Mouse (Mus musculus): ENCODE measurements at regions not wholly inside any gene's neighbourhood (a gene's known extent, or its start where the extent isn't known, plus 50 kb on each side); places are given as distances from the start of the nearest gene placed in this dataset.

DNA sequence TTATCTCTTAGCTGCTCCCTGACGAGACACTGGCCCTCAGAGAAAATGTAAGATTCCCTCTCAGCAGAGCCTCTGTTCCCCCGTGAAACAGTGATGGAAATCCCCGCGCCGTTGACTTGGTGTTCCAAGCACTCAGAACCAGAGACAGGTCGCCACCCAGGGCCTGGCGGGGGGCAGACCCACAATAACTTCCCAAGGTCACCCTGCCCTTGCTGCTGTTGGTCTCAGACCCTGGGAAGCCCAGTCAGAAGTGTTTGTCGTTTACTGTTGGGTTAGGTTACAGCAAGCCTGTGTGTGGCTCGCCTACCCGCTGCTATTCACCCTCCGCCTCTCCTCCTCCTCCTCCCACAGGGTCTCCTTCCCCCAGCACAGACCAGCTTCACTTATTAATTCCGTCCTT, 154.2 kb upstream of the Eomes start:
- no peak for DNase-seq (ENCODE audit: low read depth in 2 of 2, low spot score in 2 of 2)

- DNase-seq (ENCODE audit: low read depth in 2 of 2, low spot score in 2 of 2), result no peak
These were observed 151.4 kb upstream of the Eomes start for GRCm38 (mm10) chr9:118326656-118327055.

GRCm38 (mm10) chr9:118327904-118328303, 150.1 kb upstream of the Eomes start:
- DNase-seq (ENCODE audit: low read depth in 2 of 2, low spot score in 2 of 2), result no peak

- no peak for DNase-seq (ENCODE audit: low read depth in 2 of 2, low spot score in 2 of 2)
These were observed 136.6 kb upstream of the Eomes start for GRCm38 (mm10) chr9:118341401-118341800.

DNA sequence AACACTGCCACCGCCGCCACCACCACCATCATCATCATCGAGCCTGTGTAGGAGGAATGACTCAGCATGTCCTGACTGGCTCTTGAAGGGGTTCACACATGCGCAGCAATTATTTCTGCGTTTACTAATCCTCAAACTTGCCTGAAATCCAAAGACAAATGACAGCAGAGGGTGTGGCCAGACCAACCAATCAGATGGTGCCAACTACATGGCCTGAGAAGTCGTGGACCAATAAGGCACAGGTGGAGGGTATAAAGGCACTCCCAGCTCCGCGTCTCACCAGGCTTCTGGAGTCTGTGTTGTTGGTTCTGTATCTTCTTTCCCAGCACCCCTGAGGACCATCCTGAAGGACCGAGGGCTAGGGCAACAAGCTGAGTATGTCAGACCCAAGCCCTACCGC, 123.1 kb upstream of the Eomes start:
- DNase-seq (ENCODE audit: low read depth in 2 of 2, low spot score in 2 of 2), result no peak

DNA sequence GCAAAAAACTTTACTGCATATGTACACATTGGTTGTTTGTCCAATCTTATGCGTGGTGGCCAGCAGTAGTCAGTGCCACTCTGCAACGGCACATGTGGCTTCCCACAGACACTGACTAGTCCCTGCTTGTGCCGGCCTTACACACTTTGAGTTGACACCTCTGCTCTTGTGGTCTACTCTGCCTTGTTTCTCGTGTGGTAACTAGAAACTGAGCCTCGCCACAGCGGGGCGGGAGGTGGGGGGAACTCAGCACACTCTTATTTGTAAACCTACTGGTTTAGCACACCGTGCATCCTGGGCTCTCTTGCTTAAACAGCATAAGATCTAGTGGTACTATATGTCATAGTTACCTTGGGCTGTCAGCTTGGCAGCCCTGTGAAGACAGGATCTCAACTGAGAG, 120.6 kb upstream of the Eomes start:
- peak; percentile 4 to 5 for DNase-seq (ENCODE audit: low read depth in 2 of 2, low spot score in 2 of 2)

DNA sequence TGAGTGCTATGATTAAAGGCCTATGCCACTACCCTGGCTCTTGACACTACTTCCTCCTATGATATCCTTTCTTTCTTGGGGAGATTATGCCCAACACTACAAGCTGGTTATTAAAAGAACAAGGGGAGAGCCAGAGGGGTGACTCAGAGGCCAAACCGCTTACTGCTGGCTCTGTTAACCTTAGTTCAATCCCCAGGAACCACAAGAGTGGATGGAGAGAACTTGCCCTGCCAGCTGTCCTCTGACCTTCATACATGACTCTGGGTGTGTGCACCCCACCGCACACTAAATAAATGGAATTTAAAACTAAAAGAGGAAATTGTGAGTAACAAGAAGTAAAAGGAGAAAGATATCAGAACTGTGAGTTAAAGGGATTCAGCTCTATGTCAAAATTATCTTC, 114.1 kb upstream of the Eomes start:
- DNase-seq (ENCODE audit: low read depth in 2 of 2, low spot score in 2 of 2), result no peak

GRCm38 (mm10) chr9:118365431-118365830, 112.6 kb upstream of the Eomes start:
- no peak for DNase-seq (ENCODE audit: low read depth in 2 of 2, low spot score in 2 of 2)

- no peak for DNase-seq (ENCODE audit: low read depth in 2 of 2, low spot score in 2 of 2)
These were observed 110.7 kb upstream of the Eomes start for GRCm38 (mm10) chr9:118367314-118367713.

DNA sequence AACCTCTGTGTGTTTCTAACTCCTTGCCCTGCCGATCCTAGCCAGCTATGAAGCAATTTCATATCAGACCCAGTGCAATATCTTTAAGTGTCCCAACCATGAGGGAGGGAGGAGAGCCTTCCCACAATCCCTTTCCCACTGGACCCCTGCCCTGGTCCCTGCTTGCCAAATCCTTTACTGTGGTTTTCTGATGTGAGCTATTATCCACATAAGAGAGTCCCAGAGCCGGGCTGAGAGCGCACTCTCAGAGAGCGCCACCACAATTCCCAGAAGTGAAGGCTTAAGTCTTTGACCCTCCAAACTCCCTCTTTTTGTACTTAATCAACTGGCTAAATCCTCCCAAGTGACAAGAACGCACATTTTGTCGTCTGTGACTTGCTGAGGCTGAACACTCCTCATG, 107.4 kb upstream of the Eomes start:
- DNase-seq (ENCODE audit: low read depth in 2 of 2, low spot score in 2 of 2), result no peak

DNA sequence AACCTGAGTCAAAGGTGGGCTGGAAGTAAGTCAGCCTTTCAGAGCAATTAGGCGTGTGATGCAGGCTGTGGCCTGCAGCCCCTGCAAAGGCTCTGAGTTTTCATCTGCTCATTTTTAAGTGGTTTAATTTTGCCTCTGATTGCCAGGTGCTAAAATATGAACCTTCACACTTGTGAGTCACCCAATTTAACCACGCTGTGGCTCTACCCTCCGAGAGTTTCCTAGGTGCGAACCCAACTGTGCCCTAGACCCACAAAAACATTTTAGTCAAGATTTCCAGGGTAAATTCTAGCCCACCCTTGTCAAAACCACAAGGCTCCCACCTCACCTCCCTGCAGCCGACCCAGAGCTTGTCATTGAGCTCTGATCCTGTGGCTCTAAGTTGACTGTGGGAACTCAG, 103.3 kb upstream of the Eomes start:
- no peak for DNase-seq (ENCODE audit: low read depth in 2 of 2, low spot score in 2 of 2)

DNA sequence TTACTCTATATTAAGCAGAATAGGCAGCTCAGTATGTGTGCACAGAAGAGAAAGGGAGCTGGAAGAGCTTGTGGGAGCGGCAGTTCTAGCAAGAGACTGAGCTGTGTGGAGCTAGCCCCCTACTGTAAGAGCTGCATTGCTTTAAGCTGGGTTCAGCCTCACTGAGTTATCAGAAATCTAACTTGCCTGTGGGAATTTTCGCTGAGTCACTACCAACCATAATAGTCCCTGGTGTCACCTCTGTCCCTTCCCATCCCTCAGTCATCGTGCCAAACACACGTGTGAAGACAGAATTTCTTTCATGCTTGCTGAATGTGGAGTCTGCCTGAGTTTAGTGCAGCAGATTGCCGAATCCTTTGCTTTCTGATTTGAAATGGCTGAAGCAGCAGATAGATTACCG, 99.0 kb upstream of the Eomes start:
- no peak for DNase-seq (ENCODE audit: low read depth in 2 of 2, low spot score in 2 of 2)

DNA sequence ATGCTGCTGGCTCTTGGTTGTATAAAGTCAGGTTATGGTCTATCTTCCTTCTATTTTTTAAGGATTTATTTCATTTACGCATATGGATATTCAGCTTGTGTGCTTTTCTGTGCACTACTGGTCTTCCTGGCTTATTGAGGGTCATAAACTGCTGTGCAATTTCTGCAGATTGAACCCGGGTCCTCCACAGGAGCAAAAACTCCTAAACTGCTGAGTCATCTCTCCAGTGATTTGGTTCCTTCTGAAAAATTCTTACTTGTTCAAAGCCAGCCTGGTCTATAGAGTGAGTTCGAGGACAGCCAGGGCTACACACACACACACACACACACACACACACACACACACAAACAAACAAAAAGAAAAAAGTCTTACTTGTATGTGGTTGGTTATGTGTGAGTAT, 95.5 kb upstream of the Eomes start:
- no peak for DNase-seq (ENCODE audit: low read depth in 2 of 2, low spot score in 2 of 2)

- no peak for DNase-seq (ENCODE audit: low read depth in 2 of 2, low spot score in 2 of 2)
These were observed 93.4 kb upstream of the Eomes start for GRCm38 (mm10) chr9:118384610-118385009.

DNA sequence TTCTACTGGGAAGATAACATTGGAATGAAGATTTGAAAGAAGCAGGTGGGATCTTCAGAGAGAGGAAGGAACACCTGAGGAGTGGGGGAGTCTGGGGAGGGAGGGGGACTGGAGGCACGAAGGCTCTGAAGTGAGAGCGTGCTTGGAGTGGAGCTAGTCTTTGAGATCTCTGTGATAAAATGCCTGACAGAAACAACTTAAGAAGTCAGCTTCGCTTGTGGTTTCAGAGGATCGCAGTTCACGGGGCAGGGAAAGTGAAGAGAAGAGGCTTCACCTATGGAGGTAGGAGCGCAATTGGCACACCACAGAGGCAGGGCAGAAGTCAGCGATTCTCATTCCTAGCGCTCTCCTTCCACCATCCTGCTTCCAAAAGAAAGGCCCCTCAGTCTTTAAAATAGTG, 90.4 kb upstream of the Eomes start:
- DNase-seq (ENCODE audit: low read depth in 2 of 2, low spot score in 2 of 2), result no peak

GRCm38 (mm10) chr9:118389481-118390334, 88.3 kb upstream of the Eomes start:
- no peak for DNase-seq (ENCODE audit: low read depth in 2 of 2, low spot score in 2 of 2)

DNA sequence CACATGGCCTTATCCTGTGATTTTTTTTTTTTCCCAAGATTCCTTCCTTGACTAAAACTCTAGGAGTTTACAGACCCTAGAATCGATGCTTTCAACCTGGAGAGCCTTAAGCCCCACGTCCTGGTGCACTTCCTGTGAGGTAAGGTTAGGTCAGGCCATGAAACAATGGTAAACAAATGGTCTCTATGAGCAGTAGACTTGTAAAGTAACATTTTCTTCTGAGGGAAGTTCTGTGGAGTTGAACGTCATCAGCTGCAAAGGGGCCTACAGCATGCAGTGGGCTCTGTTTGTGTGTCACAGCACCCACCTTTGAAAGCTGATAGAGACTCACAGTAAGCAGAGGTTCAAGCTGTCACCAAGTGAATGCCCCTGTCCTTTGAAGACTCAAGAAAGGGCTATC, 87.3 kb upstream of the Eomes start:
- peak; percentile 55 to 61 for DNase-seq (ENCODE audit: low read depth in 2 of 2, low spot score in 2 of 2)

GRCm38 (mm10) chr9:118391715-118392114, 86.3 kb upstream of the Eomes start:
- no peak for DNase-seq (ENCODE audit: low read depth in 2 of 2, low spot score in 2 of 2)

GRCm38 (mm10) chr9:118392796-118393195, 85.2 kb upstream of the Eomes start:
- DNase-seq (ENCODE audit: low read depth in 2 of 2, low spot score in 2 of 2), result no peak

GRCm38 (mm10) chr9:118393567-118393966, 84.4 kb upstream of the Eomes start:
- DNase-seq (ENCODE audit: low read depth in 2 of 2, low spot score in 2 of 2), result no peak

GRCm38 (mm10) chr9:118396425-118397053, 81.5 kb upstream of the Eomes start:
- DNase-seq (ENCODE audit: low read depth in 2 of 2, low spot score in 2 of 2), result peak in 1 of 2 experiments; percentile 41

- DNase-seq (ENCODE audit: low read depth in 2 of 2, low spot score in 2 of 2), result no peak
These were observed 77.5 kb upstream of the Eomes start for GRCm38 (mm10) chr9:118400520-118400919.

GRCm38 (mm10) chr9:118401170-118401569, 76.8 kb upstream of the Eomes start:
- DNase-seq (ENCODE audit: low read depth in 2 of 2, low spot score in 2 of 2), result no peak
